Mouse (Mus musculus): ENCODE results near the gene Timp3.

The Timp3 gene

DNA sequence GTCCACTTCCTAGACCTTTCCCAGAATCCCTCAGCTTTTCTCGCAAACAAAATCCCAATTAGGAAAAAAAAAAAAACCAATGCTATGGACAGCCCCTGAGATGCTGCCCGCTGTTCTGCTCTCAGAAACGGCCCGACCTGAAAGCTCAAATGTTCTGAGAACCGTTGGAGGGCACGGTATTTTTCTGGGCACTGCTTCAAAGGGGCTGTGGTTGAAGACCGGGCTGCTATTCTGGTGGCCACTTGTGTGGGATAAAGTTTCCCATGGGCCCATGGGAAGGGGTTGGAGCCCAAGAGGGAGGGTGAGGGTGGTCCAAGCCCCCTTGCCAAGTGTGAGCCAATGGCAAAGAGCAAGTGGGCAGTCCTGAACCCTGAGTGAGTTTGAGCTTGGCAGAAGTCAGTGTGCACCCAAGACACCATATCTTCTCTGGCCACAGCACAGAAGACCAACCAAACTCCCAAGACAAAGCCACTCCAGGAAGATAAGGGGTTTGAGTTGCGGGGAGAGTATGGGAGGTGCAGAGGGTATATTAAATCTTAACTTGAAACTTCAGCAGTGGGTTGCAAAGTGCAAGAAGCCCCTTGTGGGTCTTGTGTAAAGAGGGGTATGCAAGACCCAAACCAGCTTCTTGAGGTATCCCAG is 29.2 kb downstream of the Timp3 start:
- DNase-seq: no peak

DNA sequence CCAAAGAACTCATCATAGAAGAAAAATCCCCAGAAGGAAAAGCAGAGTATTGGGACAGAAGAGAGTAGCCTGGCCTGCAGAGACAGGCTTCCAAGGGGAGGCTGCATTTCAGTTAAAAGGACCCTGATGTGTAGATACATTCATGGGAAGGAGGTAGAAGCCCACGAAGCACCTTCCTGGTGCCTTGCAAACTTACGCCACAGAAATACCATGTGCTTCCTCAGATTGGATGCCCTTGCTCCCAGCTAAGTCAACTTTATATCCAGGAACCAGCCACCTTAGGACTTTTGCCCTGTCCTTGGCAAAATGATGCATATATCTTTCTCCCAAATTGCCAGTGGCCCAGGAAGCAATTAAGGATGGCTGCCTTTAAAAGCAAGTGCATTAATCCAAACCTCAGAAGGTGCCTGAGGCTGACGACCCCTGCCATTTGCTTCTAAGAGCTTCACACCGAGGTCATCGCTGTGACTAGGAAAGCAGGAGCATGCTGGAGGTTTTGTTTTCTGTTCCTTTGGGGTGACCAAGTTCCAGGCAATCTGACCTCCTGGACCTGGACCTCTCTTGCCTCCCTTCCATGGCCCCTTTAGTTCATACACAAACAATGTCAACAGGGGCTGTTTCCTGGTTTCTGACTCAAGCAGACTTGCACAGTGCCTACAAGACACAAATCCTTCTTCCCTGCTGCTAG is 31.0 kb downstream of the Timp3 start:
- DNase-seq: no peak

DNA sequence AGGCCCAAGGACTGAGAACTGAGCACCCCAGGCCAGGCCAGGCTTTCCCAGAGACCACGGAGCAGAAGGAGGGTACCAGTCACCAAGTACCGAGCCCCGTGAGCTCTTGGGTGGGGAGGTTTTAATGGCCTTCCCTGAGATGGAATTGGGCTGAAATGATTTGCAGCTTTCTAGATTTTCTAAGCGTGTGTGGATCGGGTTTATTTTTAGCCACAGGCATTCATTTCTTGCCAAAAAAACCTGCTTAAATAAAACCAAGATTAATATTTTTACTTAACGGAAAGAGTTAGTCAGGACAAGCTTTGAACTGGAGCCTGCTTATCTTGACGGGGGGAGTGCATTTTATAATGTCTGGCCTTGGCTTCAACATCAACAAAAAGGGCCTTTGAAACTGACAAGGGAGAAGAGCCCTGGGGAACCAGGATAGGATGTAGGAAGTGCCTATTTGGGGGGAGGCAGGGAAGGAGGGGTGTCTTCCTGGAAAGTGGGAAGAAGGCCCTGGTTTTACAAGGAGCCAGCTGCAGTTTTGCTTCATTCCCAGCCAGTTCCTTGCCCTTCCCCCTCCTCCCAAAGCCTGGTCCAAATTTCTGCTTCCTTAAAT is 31.6 kb downstream of the Timp3 start:
- DNase-seq: peak; percentile 72

DNA sequence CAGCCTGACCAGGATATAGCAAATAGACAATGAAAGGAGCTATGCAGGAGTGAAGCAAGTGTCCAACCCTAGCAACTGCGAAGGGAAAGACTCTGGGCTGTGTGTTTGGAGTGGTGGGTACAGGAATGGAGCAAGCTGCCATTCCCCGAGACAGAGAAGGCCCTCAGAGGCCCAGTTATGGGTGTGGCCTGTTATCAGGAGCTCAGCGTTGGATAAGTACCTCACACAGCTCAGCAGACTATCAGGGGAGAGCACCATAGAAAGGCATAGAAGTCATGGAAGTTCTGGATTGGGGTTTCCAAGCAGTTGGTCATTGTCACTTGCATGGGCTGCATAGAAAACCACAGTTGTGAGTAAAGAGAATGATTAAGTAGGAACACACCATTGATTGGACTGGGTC is 32.8 kb downstream of the Timp3 start:
- no peak for DNase-seq

DNA sequence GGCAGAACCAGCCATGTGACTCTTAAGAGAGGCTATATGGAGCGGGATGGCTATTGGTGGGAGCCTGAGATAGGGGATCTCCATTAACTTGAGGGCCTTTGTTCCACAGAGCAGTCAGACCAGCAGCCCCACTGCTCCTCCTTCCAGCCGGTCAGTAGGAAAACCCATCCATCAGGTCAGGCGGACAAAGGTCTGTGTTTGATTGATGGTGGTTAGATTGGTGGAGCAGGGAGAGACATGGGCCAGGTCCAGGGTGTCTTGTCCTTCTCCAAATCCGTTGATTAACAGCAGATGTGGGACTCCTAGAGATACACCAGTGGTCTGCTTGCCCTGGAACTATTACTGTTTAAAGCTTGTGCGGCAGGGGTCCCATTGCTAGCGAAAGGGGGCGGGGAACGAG is 34.4 kb downstream of the Timp3 start:
- DNase-seq: no peak

DNA sequence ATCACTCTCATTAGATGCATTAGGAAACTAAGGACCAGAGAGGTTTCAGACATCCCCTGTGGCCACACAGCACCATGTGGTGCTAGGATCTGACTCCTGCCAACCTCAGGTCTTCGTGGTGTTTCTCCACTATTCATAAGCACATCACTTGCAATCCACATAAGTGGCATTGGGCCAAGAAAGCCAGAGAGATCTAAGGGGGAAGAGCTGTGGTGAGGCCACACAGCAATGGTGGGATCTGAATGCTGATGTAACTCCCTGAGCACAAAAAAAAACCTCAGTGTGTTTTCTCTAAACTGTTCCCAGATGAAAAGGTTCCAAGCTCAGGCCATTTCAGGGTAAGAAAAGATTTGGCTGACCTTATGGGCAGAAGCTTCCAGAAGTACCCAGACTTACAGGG is 36.3 kb downstream of the Timp3 start:
- DNase-seq: no peak

DNA sequence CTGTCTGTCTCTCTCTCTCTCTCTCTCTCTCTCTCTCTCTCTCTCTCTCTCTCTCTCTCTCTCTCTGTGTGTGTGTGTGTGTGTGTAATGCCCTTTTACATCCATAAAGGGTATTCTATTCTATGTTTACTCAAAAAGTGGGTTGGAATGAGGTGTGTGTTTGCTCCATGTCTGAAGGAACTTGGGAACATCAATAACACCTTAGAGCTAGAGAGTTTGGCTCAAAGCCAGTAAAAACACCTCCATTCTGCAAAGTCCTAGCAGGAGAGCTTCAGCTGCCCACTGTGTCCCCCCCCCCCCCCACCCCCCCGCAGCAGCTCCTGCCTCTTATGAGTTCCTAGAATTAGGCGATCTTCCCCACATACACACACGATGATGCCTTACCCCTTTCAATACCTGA is 37.1 kb downstream of the Timp3 start:
- DNase-seq: no peak

DNA sequence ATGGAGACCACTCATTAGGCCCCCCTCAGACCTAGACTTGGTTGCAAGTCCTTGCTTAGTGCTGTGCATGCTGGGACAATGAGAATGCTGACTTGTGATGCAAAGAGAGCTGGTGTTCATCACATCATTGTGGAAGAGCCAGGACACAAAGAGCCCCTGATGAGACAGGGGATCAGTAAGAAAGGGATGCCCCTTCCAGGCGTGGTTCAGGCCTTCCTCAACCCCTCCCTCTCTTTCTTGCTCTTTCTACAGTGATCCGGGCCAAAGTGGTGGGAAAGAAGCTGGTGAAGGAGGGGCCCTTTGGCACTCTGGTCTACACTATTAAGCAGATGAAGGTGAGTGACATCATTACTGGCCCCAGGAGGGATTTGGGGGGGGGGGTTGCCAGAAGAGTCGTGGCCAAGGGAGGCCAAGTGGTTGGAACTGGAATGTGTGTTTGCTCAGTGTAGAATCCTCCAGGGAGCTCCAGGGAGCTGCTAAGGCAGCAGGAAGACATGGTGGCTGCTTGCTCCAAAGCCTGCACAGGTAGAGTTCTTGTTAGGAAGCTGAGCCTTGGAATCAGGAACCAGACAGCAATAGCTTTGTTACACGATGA is 38.0 kb downstream of the Timp3 start:
- no peak for DNase-seq

DNA sequence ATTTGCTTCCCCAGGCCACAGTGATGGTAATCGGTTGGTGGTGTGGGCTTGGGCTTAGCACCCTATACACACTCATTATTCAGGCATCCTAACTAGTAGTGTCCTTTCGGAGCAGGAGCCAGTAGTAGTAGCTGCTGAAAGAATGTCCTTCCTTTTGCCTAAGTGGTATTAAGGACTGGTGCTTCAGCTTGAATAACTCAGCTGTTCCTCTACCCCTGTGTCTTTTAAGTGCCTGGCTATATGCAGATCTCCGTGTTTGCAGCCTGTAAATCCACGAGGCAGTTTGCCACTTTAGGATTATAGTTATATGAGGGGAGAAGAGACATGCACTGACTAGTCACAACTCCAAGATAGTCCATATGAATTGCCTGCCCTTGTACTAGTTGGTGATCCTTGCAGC is 38.9 kb downstream of the Timp3 start:
- no peak for DNase-seq

DNA sequence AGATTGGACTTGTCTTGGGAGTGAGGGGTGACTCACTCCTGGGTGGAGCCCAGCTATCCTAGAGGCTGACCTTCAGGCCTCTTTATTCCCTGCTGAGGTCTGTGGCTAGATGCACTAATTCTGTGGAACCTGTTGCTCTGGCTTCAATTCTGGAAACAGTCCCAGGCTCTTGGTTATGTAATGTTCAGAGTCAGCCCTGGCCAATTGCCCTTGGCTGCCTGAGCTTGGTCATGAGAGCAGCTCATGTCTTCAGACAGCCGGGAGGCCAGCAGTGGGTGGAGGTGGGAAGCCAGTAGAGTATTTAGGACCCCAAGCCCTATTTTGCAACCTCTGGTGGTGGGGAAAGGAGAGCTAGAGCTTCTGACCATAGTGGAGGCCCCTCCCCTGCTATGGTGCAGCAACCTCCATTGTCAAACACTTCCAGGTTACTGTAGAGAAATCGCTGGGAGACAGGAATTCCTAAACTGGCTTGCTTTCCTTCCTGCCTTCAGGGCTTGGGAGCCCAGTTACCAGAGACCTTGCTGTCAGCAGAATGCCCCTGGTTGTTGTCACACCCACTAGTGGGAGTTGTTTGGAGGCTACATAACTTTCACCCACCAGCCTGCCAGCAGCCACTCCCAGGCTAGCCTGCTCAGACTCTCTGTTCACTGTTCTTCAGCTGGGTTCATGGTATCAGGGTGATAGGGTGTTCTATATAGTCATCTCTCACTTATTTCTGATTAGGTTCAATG is 39.6 kb downstream of the Timp3 start:
- DNase-seq: peak; percentile 87

DNA sequence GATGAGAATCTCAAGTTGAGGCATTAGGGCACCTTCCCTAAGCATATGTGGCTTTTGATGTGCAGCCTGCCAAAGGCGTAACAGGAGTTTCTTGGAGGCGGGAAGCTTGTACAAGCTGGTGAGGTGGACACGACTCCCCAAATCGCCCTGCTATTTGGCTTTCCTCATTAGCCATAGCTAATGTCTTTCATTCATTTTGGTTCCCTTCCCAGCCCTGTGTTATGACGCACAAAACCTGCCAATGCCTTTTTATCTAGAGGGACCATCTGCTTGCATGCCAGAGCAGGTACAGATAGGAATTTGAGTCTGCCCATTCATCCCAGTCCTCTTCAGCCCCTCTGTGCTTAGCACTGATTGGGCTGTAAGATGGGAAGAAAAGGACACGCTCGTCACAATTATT is 40.2 kb downstream of the Timp3 start:
- DNase-seq: no peak

DNA sequence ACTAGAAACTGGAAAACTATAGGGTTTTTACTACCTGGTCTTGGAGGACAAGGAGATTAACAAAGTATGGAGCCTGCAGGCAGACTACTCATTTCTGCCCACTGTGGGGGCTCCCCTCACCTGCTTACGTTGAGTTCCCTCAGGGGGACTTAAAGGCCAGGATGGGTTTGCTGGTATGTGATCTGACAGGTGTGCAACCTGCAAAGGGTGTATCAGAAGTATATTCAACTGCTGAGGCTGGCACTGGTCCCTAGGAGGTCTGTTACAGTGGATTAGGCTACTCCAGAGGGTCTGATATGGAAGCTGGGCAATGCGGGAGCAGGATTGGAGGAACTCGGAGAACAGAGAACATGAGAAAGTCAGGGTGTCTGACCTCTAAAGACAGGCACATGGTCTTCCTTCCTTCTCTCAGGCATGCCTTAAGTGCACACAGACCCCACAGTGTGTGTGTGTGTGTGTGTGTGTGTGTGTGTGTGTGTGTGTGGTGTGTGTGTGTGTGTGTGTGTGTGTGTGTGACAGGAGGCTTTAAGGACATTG is 40.9 kb downstream of the Timp3 start:
- no peak for DNase-seq

DNA sequence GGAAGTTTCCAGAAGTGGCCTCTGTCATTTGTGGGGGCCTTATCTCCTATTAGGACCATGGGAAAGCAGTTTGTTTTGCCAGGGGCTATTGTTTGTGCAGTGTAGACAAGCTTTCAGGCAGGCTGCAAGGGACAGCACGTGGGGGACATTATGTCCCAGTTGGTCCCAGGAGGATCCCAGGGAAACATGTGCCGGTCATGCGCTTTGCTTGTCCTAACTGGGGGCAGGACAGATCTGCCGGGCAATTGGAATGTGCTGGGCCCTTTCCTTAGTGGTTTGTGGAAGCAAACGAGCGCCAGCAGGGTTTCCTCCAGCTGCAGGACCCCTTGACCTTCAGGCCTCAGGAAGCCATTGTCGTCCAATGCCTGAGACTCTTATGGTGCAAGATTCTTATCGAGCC is 41.4 kb downstream of the Timp3 start:
- peak; percentile 80 for DNase-seq

DNA sequence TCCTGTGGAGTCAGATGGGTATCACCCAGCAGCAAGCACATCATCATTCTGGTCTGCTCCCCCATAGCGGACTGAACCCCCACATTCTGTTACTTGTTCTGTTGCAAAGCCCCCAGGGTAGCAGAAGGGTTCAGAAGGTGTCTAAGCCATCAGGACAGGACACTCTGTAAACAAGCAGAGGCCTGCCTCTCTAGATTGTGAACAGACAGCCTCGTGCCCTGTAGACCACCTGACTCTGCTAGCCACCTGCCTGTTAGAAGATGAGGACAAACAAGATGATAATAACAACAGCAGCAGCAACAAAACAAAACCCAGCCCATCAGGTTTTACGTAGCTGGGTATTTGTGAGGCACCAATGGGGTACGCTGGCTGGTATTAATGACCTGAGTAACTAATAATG is 42.0 kb downstream of the Timp3 start:
- DNase-seq: no peak

DNA sequence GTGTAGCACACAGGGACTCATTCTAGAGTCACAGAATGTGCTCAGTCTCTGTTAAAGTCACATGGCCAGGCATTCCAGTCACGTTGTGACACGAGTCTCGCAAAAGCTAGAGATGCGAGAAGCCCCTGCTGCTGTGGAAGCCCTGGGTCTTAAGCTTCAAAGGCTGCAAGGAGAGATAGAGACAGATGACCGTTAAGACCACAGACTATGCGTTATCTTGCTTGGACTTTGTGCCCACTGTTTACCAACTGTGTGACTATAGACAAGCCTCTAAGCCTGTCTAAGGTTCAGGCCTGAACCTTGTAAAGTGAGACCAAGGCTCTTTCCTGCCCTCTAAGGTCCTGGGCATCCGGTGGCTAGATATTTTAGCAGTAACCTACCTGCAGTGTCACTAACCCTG is 42.5 kb downstream of the Timp3 start:
- DNase-seq: no peak

DNA sequence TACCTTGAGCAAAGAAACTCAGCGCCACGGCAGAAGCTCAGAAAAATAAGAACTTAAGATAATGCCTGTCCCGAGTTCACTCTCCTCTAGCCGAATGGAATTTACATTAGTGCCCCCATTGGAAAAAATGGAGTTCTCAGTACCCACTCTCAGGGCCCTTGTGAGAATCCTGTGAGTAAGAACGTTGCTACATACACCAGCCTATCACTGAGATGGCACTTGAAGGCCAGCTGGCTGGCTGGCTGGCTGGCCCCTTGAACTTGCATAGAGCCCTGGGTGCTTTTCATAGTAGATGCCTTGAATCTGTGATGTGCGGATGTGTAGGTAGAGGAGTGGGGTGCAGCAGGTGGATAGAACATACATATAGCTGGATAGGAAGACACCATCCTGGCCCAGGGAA is 43.2 kb downstream of the Timp3 start:
- DNase-seq: no peak

DNA sequence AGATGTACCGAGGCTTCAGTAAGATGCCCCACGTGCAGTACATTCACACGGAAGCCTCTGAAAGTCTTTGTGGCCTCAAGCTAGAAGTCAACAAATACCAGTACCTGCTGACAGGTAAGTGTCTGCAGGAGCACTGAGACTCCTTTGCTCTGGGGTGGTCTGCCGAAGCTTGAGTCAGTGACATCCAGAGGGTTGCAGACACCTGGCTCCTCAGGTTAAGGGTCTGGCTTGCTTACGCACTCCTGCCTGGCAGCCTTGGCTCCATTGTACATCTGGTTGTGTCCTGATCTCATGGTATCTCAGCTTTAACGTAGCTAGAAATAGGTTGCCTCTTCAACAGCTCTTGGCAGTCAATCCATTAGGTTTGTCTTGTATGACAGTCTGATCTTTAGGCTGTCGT is 43.8 kb downstream of the Timp3 start:
- no peak for DNase-seq

DNA sequence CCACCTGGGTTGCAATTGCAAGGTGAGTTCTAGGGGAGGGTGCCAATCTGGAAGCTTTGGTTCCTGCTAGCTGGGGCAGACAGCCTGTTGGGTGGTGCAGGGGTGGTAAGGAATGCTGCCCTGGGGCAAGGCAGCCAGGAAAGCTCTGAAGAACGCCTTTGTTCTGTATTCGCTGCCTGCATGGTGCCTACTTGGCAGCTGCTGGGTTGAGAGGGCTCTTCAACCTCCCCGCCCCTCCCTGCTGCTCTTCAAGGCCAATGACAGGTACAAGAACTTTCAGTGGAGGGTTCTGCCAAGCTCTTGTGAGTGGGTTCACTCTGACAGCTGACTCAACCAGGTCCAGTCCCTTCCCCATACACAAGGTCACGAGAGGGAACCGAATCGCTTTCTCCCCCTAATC is 44.5 kb downstream of the Timp3 start:
- no peak for DNase-seq

DNA sequence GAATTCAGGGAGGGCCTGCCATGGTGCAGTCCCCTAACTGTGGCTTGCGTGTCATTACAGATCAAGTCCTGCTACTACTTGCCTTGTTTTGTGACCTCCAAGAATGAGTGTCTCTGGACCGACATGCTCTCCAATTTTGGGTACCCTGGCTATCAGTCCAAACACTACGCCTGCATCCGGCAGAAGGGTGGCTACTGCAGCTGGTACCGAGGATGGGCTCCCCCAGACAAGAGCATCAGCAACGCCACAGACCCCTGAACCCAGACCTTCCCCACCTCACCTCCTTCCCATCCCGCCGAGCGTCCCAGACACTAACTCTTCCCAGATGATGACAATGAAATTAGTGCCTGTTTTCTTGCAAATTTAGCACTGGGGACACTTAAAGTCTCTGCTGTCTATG is 45.5 kb downstream of the Timp3 start:
- DNase-seq: no peak

DNA sequence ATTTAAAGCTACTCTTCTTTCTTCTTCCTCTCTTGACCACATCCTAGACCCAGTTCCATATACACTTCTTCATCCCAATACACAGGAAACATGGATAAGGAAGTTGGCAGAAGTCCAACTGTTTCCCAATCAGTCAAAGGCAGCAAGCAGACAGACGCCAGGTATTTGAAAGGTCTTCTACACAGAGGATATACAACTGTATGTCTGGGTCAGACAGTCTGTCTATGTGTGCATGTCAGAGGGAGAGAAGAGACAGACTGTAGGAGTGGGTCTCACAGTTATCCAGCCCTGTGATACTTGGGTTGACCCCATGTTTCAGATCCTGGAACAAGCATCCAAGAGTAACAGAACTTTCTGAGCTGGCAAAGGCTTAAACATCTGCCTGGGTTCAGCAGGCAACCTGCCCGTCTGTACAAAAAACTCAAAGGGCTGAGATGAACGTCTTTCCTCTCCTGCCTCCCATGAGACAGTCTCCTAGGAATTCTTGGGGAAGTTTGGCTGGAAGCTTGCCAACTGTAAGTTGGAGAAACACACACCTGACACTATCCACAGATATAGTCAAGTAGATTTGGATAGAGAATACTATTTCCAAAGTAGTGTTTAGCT is 46.2 kb downstream of the Timp3 start:
- DNase-seq: no peak

DNA sequence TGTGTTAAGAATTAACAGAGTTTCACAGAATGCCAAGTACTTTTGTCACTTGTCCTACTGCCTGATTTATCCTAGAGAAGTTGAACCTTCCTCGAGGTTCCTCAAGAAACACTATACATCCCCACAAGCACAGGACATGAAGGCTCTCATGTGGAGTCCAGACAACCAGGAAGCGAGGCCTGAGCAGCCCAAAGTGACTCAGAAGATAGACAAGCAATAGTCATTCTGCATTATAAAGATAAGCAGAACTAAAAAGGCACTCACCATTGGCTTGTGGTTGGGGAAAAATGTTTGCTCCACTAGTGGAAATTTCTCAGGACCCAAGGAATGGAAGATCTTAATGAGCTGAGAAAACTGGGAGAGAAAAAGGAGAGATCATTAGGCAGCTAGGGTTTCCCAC is 51.1 kb downstream of the Timp3 start:
- DNase-seq: no peak

DNA sequence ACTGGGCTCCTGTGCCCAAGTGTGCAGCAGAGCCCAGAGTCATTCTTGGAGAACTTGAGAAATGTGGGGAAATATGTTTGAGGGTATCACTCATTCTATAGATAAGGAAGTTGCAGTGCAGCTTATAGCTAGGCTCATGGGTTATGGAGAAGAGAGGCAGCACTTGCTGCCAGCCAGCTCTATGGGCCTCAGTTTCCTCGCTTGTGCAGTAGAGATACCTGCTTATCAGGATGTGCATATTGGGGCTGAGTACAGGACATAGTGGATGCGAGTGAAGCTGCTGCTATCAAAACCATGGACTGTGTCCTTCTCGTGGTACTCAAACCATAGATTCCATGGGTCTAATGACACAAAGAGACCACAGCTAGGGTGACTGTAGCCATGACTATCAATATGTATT is 52.3 kb downstream of the Timp3 start:
- DNase-seq: no peak

Data from kidney, postnatal 10 days (tissue).